Comparison of ENCODE assay signal across 24 mouse cellular contexts in the genomic region with DNA sequence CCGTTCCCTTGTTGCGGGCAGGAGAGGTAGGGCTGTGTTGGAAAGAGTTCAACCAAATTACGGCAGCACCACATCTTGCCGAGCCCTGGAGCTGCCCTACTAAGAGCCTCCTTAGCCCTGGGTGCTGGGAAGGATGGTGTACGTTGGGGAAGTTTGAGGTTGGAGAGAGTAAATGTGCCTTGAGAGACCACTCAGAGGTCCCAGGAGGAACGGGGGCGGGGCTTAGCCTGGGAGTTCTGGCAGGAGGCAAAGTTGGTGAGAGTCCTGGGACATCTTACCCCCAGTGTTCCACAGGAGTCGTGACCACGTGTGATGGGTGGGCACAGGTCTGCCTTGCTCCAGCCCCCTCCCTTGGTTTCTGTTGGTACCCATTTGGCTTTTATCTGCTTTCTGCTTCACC. TPM values are rescaled to one million over a fixed set of nuclear protein-coding genes. Genes with fewer than 3 reads are reported as not detected.
DNase-seq lines count a peak whose midpoint lies in the region; ATAC-seq and TF ChIP-seq lines count a peak whose summit lies in the region.
"Had no signal": no experiment of that assay in that cellular context is flagged by ENCODE, and none has a peak within 500 bp of the region (broad histone marks: within the 10 kb centered on the region; RNA-seq: fewer than 3 reads in every experiment).

No protein-coding gene starts in this region.

- no peak for TF ChIP-seq CTCF in forebrain, postnatal 0 days (IDR thresholded peaks at IDR 0.05; ENCODE audit: low read depth)

- no peaks in the 10 kb centered on the region for H3K36me3 ChIP-seq in forebrain, embryonic 10.5 days (replicated peaks)
- peaks cover 34% of the 10 kb centered on the region for H3K36me3 ChIP-seq in forebrain, postnatal 0 days (ENCODE audit: insufficient read depth)
- H3K36me3 ChIP-seq in lung, embryonic 16.5 days (ENCODE audit: control insufficient read depth, insufficient read depth, low read length), result no peaks in the 10 kb centered on the region
- no peaks in the 10 kb centered on the region for H3K36me3 ChIP-seq in limb, embryonic 10.5 days
- H3K36me3 ChIP-seq: G1E; heart, embryonic 15.5 days; liver, embryonic 12.5 days had no signal

- no peak overlapping the region for H3K4me2 ChIP-seq in forebrain, postnatal 0 days (ENCODE audit: low read depth)
- 0 out of 2 replicates have a peak overlapping the region, but pooled peaks have one; percentile 15 for H3K4me2 ChIP-seq in lung, embryonic 16.5 days (ENCODE audit: low read depth, low read length)
- H3K4me2 ChIP-seq: heart, embryonic 15.5 days; liver, embryonic 12.5 days had no signal

- no peak for DNase-seq in forebrain, embryonic 10.5 days (ENCODE audit: extremely low spot score, low spot score)
- DNase-seq in forebrain, postnatal 0 days, result no peak
- DNase-seq in lung, adult 18-20 months, result no peak
- DNase-seq in R1 (ENCODE audit: low read depth, low spot score), result peak; percentile 80
- no peak for DNase-seq in limb, embryonic 10.5 days (ENCODE audit: low spot score)
- no peak for DNase-seq in right cerebral cortex, adult 18-20 months
- DNase-seq in cerebellum, adult 18-20 months, result no peak
- DNase-seq: adrenal gland, adult 8-10 months; cerebellum, adult 11-12 months; cerebellum, postnatal 25 days; heart, postnatal 4 days; kidney, adult 18-20 months; lung, adult 2 months; lung, postnatal 36 days had no signal

- WGBS in forebrain, embryonic 10.5 days, result 52% methylated on average over 9 of the region's 9 CpGs
- 54% methylated on average over 9 of the region's 9 CpGs for WGBS in forebrain, postnatal 0 days
- 36% methylated on average over 9 of the region's 9 CpGs for WGBS in lung, embryonic 16.5 days
- WGBS in limb, embryonic 10.5 days, result 48% methylated on average over 9 of the region's 9 CpGs

- no peak overlapping the region for H3K4me3 ChIP-seq in forebrain, embryonic 10.5 days
- no peak overlapping the region for H3K4me3 ChIP-seq in forebrain, postnatal 0 days (ENCODE audit: low read depth, low read length)
- no peak overlapping the region for H3K4me3 ChIP-seq in lung, embryonic 16.5 days (ENCODE audit: low read length)
- H3K4me3 ChIP-seq in limb, embryonic 10.5 days, result no peak overlapping the region
- H3K4me3 ChIP-seq: heart, embryonic 15.5 days; left cerebral cortex, adult 2 months; liver, embryonic 12.5 days; myocyte had no signal

- peaks cover 16% of the 10 kb centered on the region for H3K4me1 ChIP-seq in forebrain, embryonic 10.5 days
- H3K4me1 ChIP-seq in forebrain, postnatal 0 days (ENCODE audit: insufficient read depth), result no peaks in the 10 kb centered on the region
- H3K4me1 ChIP-seq in lung, embryonic 16.5 days (replicated peaks; ENCODE audit: control insufficient read depth, insufficient read depth, low read length), result peaks cover 6% of the 10 kb centered on the region
- peaks cover 16% of the 10 kb centered on the region for H3K4me1 ChIP-seq in limb, embryonic 10.5 days
- H3K4me1 ChIP-seq: liver, embryonic 12.5 days had no signal

- H3K9ac ChIP-seq in forebrain, postnatal 0 days, result no peak overlapping the region
- no peak overlapping the region for H3K9ac ChIP-seq in lung, embryonic 16.5 days (ENCODE audit: low read length)
- H3K9ac ChIP-seq: heart, embryonic 15.5 days; liver, embryonic 12.5 days had no signal

- H3K27me3 ChIP-seq in forebrain, embryonic 10.5 days (ENCODE audit: poor library complexity, severe bottlenecking), result no peaks in the 10 kb centered on the region
- no peaks in the 10 kb centered on the region for H3K27me3 ChIP-seq in forebrain, postnatal 0 days (ENCODE audit: insufficient read depth, low read length)
- H3K27me3 ChIP-seq in lung, embryonic 16.5 days (ENCODE audit: control insufficient read depth, insufficient read depth, low read depth, low read length), result no peaks in the 10 kb centered on the region
- H3K27me3 ChIP-seq in limb, embryonic 10.5 days (ENCODE audit: low read depth, poor library complexity, severe bottlenecking), result no peaks in the 10 kb centered on the region
- H3K27me3 ChIP-seq: Patski had no signal

- H3K27ac ChIP-seq in forebrain, embryonic 10.5 days, result peak overlapping the region; percentile 64
- no peak overlapping the region for H3K27ac ChIP-seq in forebrain, postnatal 0 days (ENCODE audit: low read depth, low read length)
- H3K27ac ChIP-seq in lung, embryonic 16.5 days (ENCODE audit: low read length), result no peak overlapping the region
- peak overlapping the region; percentile 80 for H3K27ac ChIP-seq in limb, embryonic 10.5 days
- H3K27ac ChIP-seq: heart, embryonic 15.5 days; left cerebral cortex, adult 2 months; liver, embryonic 12.5 days had no signal

- H3K9me3 ChIP-seq in forebrain, embryonic 10.5 days, result no peaks in the 10 kb centered on the region
- no peaks in the 10 kb centered on the region for H3K9me3 ChIP-seq in forebrain, postnatal 0 days (ENCODE audit: low read length)
- no peaks in the 10 kb centered on the region for H3K9me3 ChIP-seq in lung, embryonic 16.5 days (ENCODE audit: control insufficient read depth, low read length)
- no peaks in the 10 kb centered on the region for H3K9me3 ChIP-seq in limb, embryonic 10.5 days (replicated peaks)
- H3K9me3 ChIP-seq: G1E; heart, embryonic 15.5 days; liver, embryonic 12.5 days had no signal

- ATAC-seq in forebrain, postnatal 0 days, result no peak
- no peak for ATAC-seq in lung, embryonic 16.5 days (ENCODE audit: low read depth)
- ATAC-seq: activated CD4-positive, CD25-positive, alpha-beta regulatory T cell, adult 4 months; hindbrain, embryonic 16.5 days; liver, embryonic 12.5 days; midbrain, embryonic 16.5 days; Patski had no signal

RNA-seq across cellular contexts. Expression of gene Spock2, which starts 28.2 kb away (rescaled TPM):
- 3.2 and 3.5 TPM in 2 replicates for polyA plus RNA-seq in forebrain, embryonic 10.5 days (2016; fragmentation: Nextera tagmentation; extraction: Ambion mirVana)
- total RNA-seq in forebrain, postnatal 0 days (2014; rRNA removed), result 156 and 215 TPM in 2 replicates
- polyA plus RNA-seq in forebrain, postnatal 0 days (2015; fragmentation: Nextera tagmentation; extraction: Ambion mirVana), result 50.7 and 84.8 TPM in 2 replicates
- polyA plus RNA-seq in lung, embryonic 16.5 days (2015; fragmentation: Nextera tagmentation; extraction: Ambion mirVana), result 4.4 and 4.7 TPM in 2 replicates
- polyA plus RNA-seq in limb, embryonic 10.5 days (2016; fragmentation: Nextera tagmentation; extraction: Ambion mirVana), result 1.1 and 2.0 TPM in 2 replicates
- total RNA-seq: G1E had no signal
- polyA plus RNA-seq: G1E had no signal

Comparison
In these comparisons a context has a peak if more than half of its experiments do, and no peak if none do; other contexts are left out.
1. H3K27ac ChIP-seq: peak in forebrain, embryonic 10.5 days (single experiment) and limb, embryonic 10.5 days (single experiment); none in forebrain, postnatal 0 days (single experiment) and lung, embryonic 16.5 days (single experiment).